Mouse (Mus musculus): ENCODE measurements at regions not wholly inside any gene's neighbourhood (a gene's known extent, or its start where the extent isn't known, plus 50 kb on each side); places are given as distances from the start of the nearest gene placed in this dataset.
"Not testable (repeated sequence)": the region's sequence is repeated elsewhere in the genome, so short reads cannot be mapped to it uniquely, and the experiment has no call there.

- no peak overlapping the region for H3K4me2 ChIP-seq (replicated peaks; ENCODE audit: low read depth)
- no peaks in the 10 kb centered on the region for H3K9me3 ChIP-seq (ENCODE audit: control insufficient read depth, low read length)
- H3K36me3 ChIP-seq (ENCODE audit: control insufficient read depth, insufficient read depth, low read length), result no peaks in the 10 kb centered on the region
- H3K27me3 ChIP-seq (ENCODE audit: control insufficient read depth, insufficient read depth, low read length), result no peaks in the 10 kb centered on the region
- WGBS, result 82% methylated on average over 2 of the region's 2 CpGs
- ATAC-seq (ENCODE audit: low FRiP score, low TSS enrichment) (no peak), DNase-seq (ENCODE audit: low spot score) (no peak)
- no peak overlapping the region for H3K4me3 ChIP-seq (ENCODE audit: low read depth, low read length)
- no peaks in the 10 kb centered on the region for H3K4me1 ChIP-seq (replicated peaks; ENCODE audit: control insufficient read depth, insufficient read depth)
- no peak overlapping the region for H3K27ac ChIP-seq (replicated peaks)
- no peak overlapping the region for H3K9ac ChIP-seq (ENCODE audit: low read length)
- TF ChIP-seq CTCF (IDR thresholded peaks at IDR 0.05; ENCODE audit: low read depth), result no peak
- TF ChIP-seq EP300 (optimal IDR thresholded peaks at IDR 0.05), result no peak
These were observed 280.5 kb upstream of the Gk2 start for GRCm38 (mm10) chr5:97737339-97737738.

DNA sequence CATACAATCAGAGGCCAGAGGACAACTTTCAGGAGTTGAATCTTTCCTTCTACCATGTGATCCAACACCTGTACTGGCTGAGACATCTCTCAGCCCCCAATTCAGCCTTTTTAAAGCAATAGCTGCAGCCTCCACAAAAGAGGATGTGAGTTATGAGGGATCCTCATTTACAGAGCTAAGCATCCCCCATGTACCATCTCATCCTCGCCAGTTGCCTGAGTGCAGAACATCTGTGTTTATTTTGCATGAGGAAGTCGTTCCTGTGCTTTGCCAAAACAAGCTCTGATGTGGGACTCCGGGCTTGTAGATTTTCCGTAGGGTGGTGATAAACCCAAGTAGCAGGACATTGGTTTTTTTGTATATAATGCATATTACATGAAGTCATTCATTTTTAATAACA is 274.1 kb upstream of the Gk2 start:
- no peaks in the 10 kb centered on the region for H3K4me1 ChIP-seq (replicated peaks; ENCODE audit: control insufficient read depth, insufficient read depth)
- no peak overlapping the region for H3K4me2 ChIP-seq (replicated peaks; ENCODE audit: low read depth)
- no peak for TF ChIP-seq EP300 (optimal IDR thresholded peaks at IDR 0.05)
- TF ChIP-seq CTCF (IDR thresholded peaks at IDR 0.05; ENCODE audit: low read depth), result no peak
- no peaks in the 10 kb centered on the region for H3K36me3 ChIP-seq (ENCODE audit: control insufficient read depth, insufficient read depth, low read length)
- H3K27ac ChIP-seq (replicated peaks), result no peak overlapping the region
- no peaks in the 10 kb centered on the region for H3K27me3 ChIP-seq (ENCODE audit: control insufficient read depth, insufficient read depth, low read length)
- 38% methylated on average over 4 of the region's 4 CpGs for WGBS
- ATAC-seq (ENCODE audit: low FRiP score, low TSS enrichment) (no peak), DNase-seq (ENCODE audit: low spot score) (no peak)
- H3K9ac ChIP-seq (ENCODE audit: low read length), result no peak overlapping the region
- no peak overlapping the region for H3K4me3 ChIP-seq (ENCODE audit: low read depth, low read length)
- no peaks in the 10 kb centered on the region for H3K9me3 ChIP-seq (ENCODE audit: control insufficient read depth, low read length)

GRCm38 (mm10) chr5:97719364-97719763 is 262.5 kb upstream of the Gk2 start:
- not testable (repeated sequence) for H3K4me3 ChIP-seq (ENCODE audit: low read depth, low read length); H3K9ac ChIP-seq (ENCODE audit: low read length); H3K4me2 ChIP-seq (replicated peaks; ENCODE audit: low read depth); DNase-seq (ENCODE audit: low spot score); ATAC-seq (ENCODE audit: low FRiP score, low TSS enrichment); H3K4me1 ChIP-seq (replicated peaks; ENCODE audit: control insufficient read depth, insufficient read depth); H3K9me3 ChIP-seq (ENCODE audit: control insufficient read depth, low read length); H3K27ac ChIP-seq (replicated peaks); H3K36me3 ChIP-seq (ENCODE audit: control insufficient read depth, insufficient read depth, low read length); H3K27me3 ChIP-seq (ENCODE audit: control insufficient read depth, insufficient read depth, low read length)
- whole genome bisulfite sequencing, result 48% methylated on average over 4 of the region's 4 CpGs

DNA sequence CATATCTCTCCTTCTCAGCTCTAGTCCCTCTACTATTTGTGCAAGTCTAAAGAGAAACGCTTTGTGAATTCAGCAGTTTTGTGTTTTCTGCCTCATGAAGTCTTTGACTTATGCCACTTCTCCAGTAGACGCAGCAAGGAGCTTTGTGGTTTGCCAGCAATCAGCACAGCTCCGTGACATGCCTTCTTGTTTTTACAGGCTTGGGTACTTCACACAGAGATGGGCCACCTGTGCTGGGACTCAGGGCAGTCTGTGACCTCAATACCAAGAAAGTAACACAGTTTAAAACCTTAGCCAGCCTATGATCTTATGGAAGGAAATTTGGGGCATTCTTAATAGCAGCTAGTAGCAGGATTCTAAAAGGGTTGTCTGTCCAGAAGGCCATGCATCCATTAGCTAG is 248.4 kb upstream of the Gk2 start:
- WGBS, result 80% methylated on average over 3 of the region's 3 CpGs
- TF ChIP-seq CTCF (IDR thresholded peaks at IDR 0.05; ENCODE audit: low read depth) (no peak), EP300 (optimal IDR thresholded peaks at IDR 0.05) (no peak)
- no peak overlapping the region for H3K9ac ChIP-seq (ENCODE audit: low read length)
- no peak for ATAC-seq (ENCODE audit: low FRiP score, low TSS enrichment)
- H3K27ac ChIP-seq (replicated peaks), result no peak overlapping the region
- DNase-seq (ENCODE audit: low spot score), result no peak
- no peaks in the 10 kb centered on the region for H3K4me1 ChIP-seq (replicated peaks; ENCODE audit: control insufficient read depth, insufficient read depth)
- H3K9me3 ChIP-seq (ENCODE audit: control insufficient read depth, low read length), result no peaks in the 10 kb centered on the region
- no peaks in the 10 kb centered on the region for H3K36me3 ChIP-seq (ENCODE audit: control insufficient read depth, insufficient read depth, low read length)
- H3K27me3 ChIP-seq (ENCODE audit: control insufficient read depth, insufficient read depth, low read length), result no peaks in the 10 kb centered on the region
- no peak overlapping the region for H3K4me2 ChIP-seq (replicated peaks; ENCODE audit: low read depth)
- no peak overlapping the region for H3K4me3 ChIP-seq (ENCODE audit: low read depth, low read length)

- H3K9me3 ChIP-seq (ENCODE audit: control insufficient read depth, low read length), result no peaks in the 10 kb centered on the region
- H3K4me2 ChIP-seq (replicated peaks; ENCODE audit: low read depth), result no peak overlapping the region
- no peaks in the 10 kb centered on the region for H3K4me1 ChIP-seq (replicated peaks; ENCODE audit: control insufficient read depth, insufficient read depth)
- TF ChIP-seq CTCF (IDR thresholded peaks at IDR 0.05; ENCODE audit: low read depth) (no peak), EP300 (optimal IDR thresholded peaks at IDR 0.05) (no peak)
- no peaks in the 10 kb centered on the region for H3K36me3 ChIP-seq (ENCODE audit: control insufficient read depth, insufficient read depth, low read length)
- H3K9ac ChIP-seq (ENCODE audit: low read length), result no peak overlapping the region
- H3K4me3 ChIP-seq (ENCODE audit: low read depth, low read length), result no peak overlapping the region
- DNase-seq (ENCODE audit: low spot score), result no peak
- WGBS, result 57% methylated on average over 3 of the region's 3 CpGs
- no peaks in the 10 kb centered on the region for H3K27me3 ChIP-seq (ENCODE audit: control insufficient read depth, insufficient read depth, low read length)
- no peak overlapping the region for H3K27ac ChIP-seq (replicated peaks)
- ATAC-seq (ENCODE audit: low FRiP score, low TSS enrichment), result no peak
These were observed 243.7 kb upstream of the Gk2 start for GRCm38 (mm10) chr5:97700507-97700906.

DNA sequence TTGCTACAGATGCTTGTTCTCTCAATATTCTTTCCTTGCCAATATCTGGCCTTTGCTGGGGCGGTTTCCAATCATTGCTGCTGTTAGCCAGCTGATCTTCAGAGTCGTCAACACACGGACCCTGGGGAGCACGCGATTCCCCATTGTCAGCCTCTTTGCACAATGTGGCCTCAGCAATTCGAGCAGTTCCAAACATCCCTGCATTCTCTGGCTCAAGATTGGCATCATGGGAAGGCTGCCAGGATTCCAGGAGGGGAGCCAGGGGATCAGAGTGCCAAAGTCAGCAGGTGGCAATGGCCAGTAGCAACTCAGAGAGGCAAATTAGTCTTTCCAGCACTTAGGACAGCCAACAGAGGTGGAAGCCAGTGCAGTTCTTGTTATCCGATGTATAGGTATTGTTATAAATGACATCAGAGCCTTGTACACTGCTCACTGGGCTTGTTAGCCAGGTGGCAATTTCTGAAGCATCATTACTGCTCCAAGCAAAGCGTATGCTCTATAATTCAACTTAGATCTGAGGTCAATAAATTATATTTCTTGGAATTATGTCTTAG is 240.8 kb upstream of the Gk2 start:
- no peak overlapping the region for H3K4me3 ChIP-seq (ENCODE audit: low read depth, low read length)
- H3K9me3 ChIP-seq (ENCODE audit: control insufficient read depth, low read length), result no peaks in the 10 kb centered on the region
- no peaks in the 10 kb centered on the region for H3K27me3 ChIP-seq (ENCODE audit: control insufficient read depth, insufficient read depth, low read length)
- ATAC-seq (ENCODE audit: low FRiP score, low TSS enrichment) (no peak), DNase-seq (ENCODE audit: low spot score) (no peak)
- H3K9ac ChIP-seq (ENCODE audit: low read length), result no peak overlapping the region
- H3K4me1 ChIP-seq (replicated peaks; ENCODE audit: control insufficient read depth, insufficient read depth), result no peaks in the 10 kb centered on the region
- TF ChIP-seq CTCF (IDR thresholded peaks at IDR 0.05; ENCODE audit: low read depth) (no peak), EP300 (optimal IDR thresholded peaks at IDR 0.05) (no peak)
- no peak overlapping the region for H3K4me2 ChIP-seq (replicated peaks; ENCODE audit: low read depth)
- H3K27ac ChIP-seq (replicated peaks), result no peak overlapping the region
- 49% methylated on average over 8 of the region's 8 CpGs for whole genome bisulfite sequencing
- no peaks in the 10 kb centered on the region for H3K36me3 ChIP-seq (ENCODE audit: control insufficient read depth, insufficient read depth, low read length)
